Mouse (Mus musculus) spleen, adult 2 months (tissue): ENCODE data around the gene Ssrp1.

Source experiments
- CTCF ChIP-seq: fragments of 200-500 bp; IDR thresholded peaks from 2 replicates; pipeline ENCODE4 v1.5.1; 2011; ENCODE audit warnings: mild to moderate bottlenecking, inconsistent platforms; ENCODE audit not compliant: insufficient read depth, insufficient read length, insufficient replicate concordance; ENCODE audit errors: extremely low read depth
- POLR2A ChIP-seq: fragments of 200-500 bp; IDR thresholded peaks from 2 replicates; pipeline ENCODE4 v1.6.1; 2011; ENCODE audit warnings: low read depth, low read length, inconsistent platforms

- TF ChIP-seq POLR2A, result no peak
- TF ChIP-seq CTCF, result no peak
These were observed 32.7 kb upstream of the Ssrp1 start for GRCm38 (mm10) chr2:85004341-85004740.
